Mouse (Mus musculus) myocyte (in vitro differentiated cells): ENCODE results near the gene Pla2g2e. TPM values are rescaled to one million over a fixed set of nuclear protein-coding genes. Genes with fewer than 3 reads are reported as not detected.

ENCODE experiments used
- H3K27me3 ChIP-seq: one replicate; pipeline ENCODE4 v1.6.1; 2011; ENCODE audit not compliant: control insufficient read depth, insufficient read depth, insufficient read length
- H3K36me3 ChIP-seq: one replicate; pipeline ENCODE4 v1.6.1; 2011; ENCODE audit not compliant: control insufficient read depth, insufficient read depth
- H3K4me2 ChIP-seq: one replicate; pipeline ENCODE4 v1.6.1; 2011; ENCODE audit warnings: low read depth, control low read depth
- H3K4me3 ChIP-seq: one replicate; pipeline ENCODE4 v1.5.1; 2011; ENCODE audit warnings: mild to moderate bottlenecking, control low read depth, moderate library complexity
- H3K79me2 ChIP-seq: one replicate; pipeline ENCODE4 v1.6.1; 2011; ENCODE audit not compliant: control insufficient read depth, insufficient read depth
- H3ac ChIP-seq: one replicate; pipeline ENCODE4 v1.6.1; 2011; ENCODE audit not compliant: control insufficient read depth, insufficient read length
- CEBPB ChIP-seq: IDR thresholded peaks from 2 replicates; pipeline ENCODE4 v1.6.1; 2011; ENCODE audit warnings: mild to moderate bottlenecking, moderate library complexity; ENCODE audit not compliant: poor library complexity, insufficient read depth, severe bottlenecking
- E2F4 ChIP-seq: IDR thresholded peaks from one replicate; pipeline ENCODE4 v1.6.1; 2011; ENCODE audit warnings: mild to moderate bottlenecking, control low read depth, moderate library complexity; ENCODE audit not compliant: insufficient read depth
- MAX ChIP-seq: IDR thresholded peaks from one replicate; pipeline ENCODE4 v1.6.1; 2011; ENCODE audit warnings: low read depth, mild to moderate bottlenecking, control low read depth
- MYOD1 ChIP-seq, 3 experiments: IDR thresholded peaks; one replicate each; pipeline ENCODE4 v1.6.1; 2011; ENCODE audit warnings: control low read depth in 2 of 3, low read depth in 2 of 3, mild to moderate bottlenecking in 2 of 3, moderate library complexity in 1 of 3; ENCODE audit not compliant: insufficient read length in 2 of 3, control insufficient read depth in 1 of 3
- MYOG ChIP-seq, 3 experiments: IDR thresholded peaks; one replicate each; pipeline ENCODE4 v1.6.1; 2011; ENCODE audit warnings: control low read depth in 2 of 3, low read depth in 2 of 3, mild to moderate bottlenecking in 2 of 3; ENCODE audit not compliant: insufficient read length in 2 of 3, control insufficient read depth in 1 of 3, insufficient read depth in 1 of 3
- POLR2A ChIP-seq: IDR thresholded peaks from one replicate; pipeline ENCODE4 v1.6.1; 2011; ENCODE audit warnings: low read depth, mild to moderate bottlenecking, control low read depth, moderate library complexity; ENCODE audit not compliant: insufficient read length
- POLR2AphosphoS2 ChIP-seq: IDR thresholded peaks from one replicate; pipeline ENCODE4 v1.6.1; 2011; ENCODE audit warnings: low read depth, control low read depth; ENCODE audit not compliant: insufficient read length
- REST ChIP-seq: IDR thresholded peaks from one replicate; pipeline ENCODE4 v1.6.1; 2011; ENCODE audit warnings: mild to moderate bottlenecking, control low read depth, moderate library complexity; ENCODE audit not compliant: insufficient read depth, insufficient read length
- SRF ChIP-seq: IDR thresholded peaks from one replicate; pipeline ENCODE4 v1.6.1; 2011; ENCODE audit warnings: low read depth; ENCODE audit not compliant: control insufficient read depth, insufficient read length
- TCF12 ChIP-seq: IDR thresholded peaks from one replicate; pipeline ENCODE4 v1.6.1; 2011; ENCODE audit warnings: mild to moderate bottlenecking, control low read depth; ENCODE audit not compliant: poor library complexity, insufficient read depth, severe bottlenecking
- TCF3 ChIP-seq: IDR thresholded peaks from one replicate; pipeline ENCODE4 v1.6.1; 2011; ENCODE audit warnings: low read depth, control low read depth; ENCODE audit not compliant: insufficient read length
- USF1 ChIP-seq: IDR thresholded peaks from one replicate; pipeline ENCODE4 v1.6.1; 2011; ENCODE audit warnings: low read depth, mild to moderate bottlenecking, control low read depth, moderate library complexity
- polyA plus RNA-seq: library from polyadenylated mRNA; unstranded; fragments of >200 nt; fragmentation: generic; extraction: Trizol; gene quantifications from one replicate; pipeline ENCODE4 v1.2.1, GENCODE M21; 2012; ENCODE audit warnings: missing spikeins

Pla2g2e gene
- polyA plus RNA-seq, 1 experiment, result 20.4 TPM

- Histone ChIP-seq H3K79me2 (no peaks in the 10 kb centered on the region), H3K36me3 (no peaks in the 10 kb centered on the region), H3K4me3 (no peak overlapping the region), H3K27me3 (peaks cover 4% of the 10 kb centered on the region), H3ac (no peak overlapping the region), H3K4me2 (no peak overlapping the region)
- TF ChIP-seq SRF (no peak), MYOG (IDR thresholded peaks at IDR 0.05; ENCODE audit: control insufficient read depth in 1 of 3, insufficient read depth in 1 of 3, insufficient read length in 2 of 3, low read depth in 2 of 3) (no peak), POLR2AphosphoS2 (no peak), POLR2A (no peak), MYOD1 (IDR thresholded peaks at IDR 0.05; ENCODE audit: control insufficient read depth in 1 of 3, insufficient read length in 2 of 3, low read depth in 2 of 3) (no peak), TCF12 (no peak), REST (no peak), E2F4 (no peak), MAX (no peak), TCF3 (no peak), USF1 (no peak)
These were observed 24.8 kb upstream of the Pla2g2e start for GRCm38 (mm10) chr4:138852961-138853360.

- Histone ChIP-seq H3K4me3 (no peak overlapping the region), H3ac (no peak overlapping the region), H3K79me2 (no peaks in the 10 kb centered on the region), H3K27me3 (no peaks in the 10 kb centered on the region), H3K4me2 (no peak overlapping the region), H3K36me3 (no peaks in the 10 kb centered on the region)
- TF ChIP-seq TCF3 (no peak), MYOD1 (IDR thresholded peaks at IDR 0.05; ENCODE audit: control insufficient read depth in 1 of 3, insufficient read length in 2 of 3, low read depth in 2 of 3) (no peak), SRF (no peak), MYOG (IDR thresholded peaks at IDR 0.05; ENCODE audit: control insufficient read depth in 1 of 3, insufficient read depth in 1 of 3, insufficient read length in 2 of 3, low read depth in 2 of 3) (no peak), REST (no peak), E2F4 (no peak), MAX (no peak), TCF12 (no peak), POLR2A (no peak)
These were observed 22.6 kb upstream of the Pla2g2e start for GRCm38 (mm10) chr4:138855092-138855632.

- Histone ChIP-seq H3K79me2 (no peaks in the 10 kb centered on the region), H3K36me3 (no peaks in the 10 kb centered on the region), H3K4me2 (no peak overlapping the region), H3K4me3 (no peak overlapping the region), H3K27me3 (no peaks in the 10 kb centered on the region), H3ac (no peak overlapping the region)
- TF ChIP-seq POLR2AphosphoS2 (no peak), REST (no peak), E2F4 (no peak), POLR2A (no peak), TCF3 (no peak), SRF (no peak), MAX (no peak)
These were observed 21.3 kb upstream of the Pla2g2e start for GRCm38 (mm10) chr4:138856491-138856890.

GRCm38 (mm10) chr4:138857576-138857975 lies 20.2 kb upstream of the Pla2g2e start:
- TF ChIP-seq MAX, result no peak
- TF ChIP-seq SRF, result no peak
- TF ChIP-seq REST, result no peak
- no peak for TF ChIP-seq E2F4
- no peak for TF ChIP-seq CEBPB
- H3ac ChIP-seq, result no peak overlapping the region
- no peaks in the 10 kb centered on the region for H3K27me3 ChIP-seq

GRCm38 (mm10) chr4:138858446-138858845 lies 19.3 kb upstream of the Pla2g2e start:
- Histone ChIP-seq H3K4me2 (no peak overlapping the region), H3K27me3 (no peaks in the 10 kb centered on the region), H3K36me3 (no peaks in the 10 kb centered on the region), H3ac (no peak overlapping the region), H3K79me2 (no peaks in the 10 kb centered on the region), H3K4me3 (no peak overlapping the region)
- no peak for TF ChIP-seq USF1
- no peak for TF ChIP-seq SRF
- TF ChIP-seq TCF12, result no peak
- TF ChIP-seq MYOG (IDR thresholded peaks at IDR 0.05; ENCODE audit: control insufficient read depth in 1 of 3, insufficient read depth in 1 of 3, insufficient read length in 2 of 3, low read depth in 2 of 3), result no peak
- no peak for TF ChIP-seq REST
- TF ChIP-seq POLR2A, result no peak
- TF ChIP-seq E2F4, result no peak
- TF ChIP-seq MYOD1 (IDR thresholded peaks at IDR 0.05; ENCODE audit: control insufficient read depth in 1 of 3, insufficient read length in 2 of 3, low read depth in 2 of 3), result no peak
- TF ChIP-seq TCF3, result no peak
- TF ChIP-seq POLR2AphosphoS2, result no peak
- TF ChIP-seq MAX, result no peak

More at GRCm38 (mm10) chr4:138857576-138857975, 20.2 kb upstream of the Pla2g2e start:
- no peaks in the 10 kb centered on the region for H3K79me2 ChIP-seq
- H3K36me3 ChIP-seq, result no peaks in the 10 kb centered on the region
- H3K4me3 ChIP-seq, result no peak overlapping the region
- no peak overlapping the region for H3K4me2 ChIP-seq
